Mouse (Mus musculus) cortical plate, adult 2 months (tissue): ENCODE measurements around the gene 1700012B07Rik.

Experiments
- CTCF ChIP-seq: fragments of 200-500 bp; IDR thresholded peaks from 2 replicates; pipeline ENCODE4 v1.5.1; 2011; ENCODE audit warnings: mild to moderate bottlenecking, control low read depth, low read length; ENCODE audit not compliant: insufficient read depth; ENCODE audit errors: extremely low read depth
- POLR2A ChIP-seq: fragments of 200-500 bp; IDR thresholded peaks from 2 replicates; pipeline ENCODE4 v1.6.1; 2011; ENCODE audit warnings: mild to moderate bottlenecking, low read length, control low read depth; ENCODE audit not compliant: insufficient read depth; ENCODE audit errors: extremely low read depth

DNA sequence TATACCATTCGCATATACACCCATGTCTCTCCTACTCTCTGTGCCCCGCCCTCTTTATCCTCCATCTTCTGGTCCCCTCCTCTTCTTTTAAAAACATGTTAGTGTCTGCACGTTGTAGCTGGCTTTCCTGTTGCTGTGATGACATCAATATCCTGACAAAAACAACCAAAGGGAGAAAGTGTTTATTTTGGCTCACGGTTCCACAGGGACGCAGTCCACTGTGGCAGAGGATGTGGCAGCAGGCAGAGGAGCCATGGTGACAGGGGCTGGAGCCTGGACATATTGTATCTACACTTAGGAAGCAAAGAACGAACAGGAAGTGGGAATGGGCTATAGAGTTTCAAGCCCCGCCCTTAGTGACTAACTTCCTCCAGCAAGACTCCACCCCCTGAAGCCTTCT is 36.1 kb upstream of the 1700012B07Rik start:
- no peak for TF ChIP-seq CTCF
- no peak for TF ChIP-seq POLR2A
